Mouse (Mus musculus): Measurements from ENCODE around the gene Vmn1r82. TPM values are rescaled to one million over a fixed set of nuclear protein-coding genes. Genes with fewer than 3 reads are reported as not detected.

Vmn1r82 gene
- not detected for total RNA-seq (2021)
- long read RNA-seq, experiment 1: 0 reads
- long read RNA-seq, experiment 2: 0 reads

- no peak for DNase-seq (ENCODE audit: low spot score in 2 of 2)
These were observed at the start of gene Vmn1r82 for GRCm38 (mm10) chr7:12300130-12300529. Gene Vmn1r82 (plus strand): TSS chr7:12300430.

- DNase-seq (ENCODE audit: low spot score in 2 of 2): no peak
These were observed 32.1 kb upstream of the Vmn1r82 start, which contains the start of gene Vmn1r81 for GRCm38 (mm10) chr7:12268169-12268568. Gene Vmn1r81 (minus strand): TSS chr7:12268269.

GRCm38 (mm10) chr7:12329381-12329780 is 29.2 kb downstream of the Vmn1r82 start, which contains the start of gene Vmn1r83:
Gene Vmn1r83 (minus strand): TSS chr7:12329481.
- DNase-seq (ENCODE audit: low spot score in 2 of 2): no peak

Other genes starting within 250 kb of the Vmn1r82 start
- not detected for gene Vmn1r78, start 150.2 kb upstream of the Vmn1r82 start, total RNA-seq (2021)
- gene Vmn1r79, start 129.2 kb upstream of the Vmn1r82 start, total RNA-seq (2021): 1 to 10 TPM in 1 of 2 experiments, under 1 TPM in 1; 0.78 to 1.0 TPM
- not detected for gene Vmn1r80, start 111.1 kb upstream of the Vmn1r82 start, total RNA-seq (2021)
- not detected for gene Vmn1r81, start 32.2 kb upstream of the Vmn1r82 start, total RNA-seq (2021)
- gene Vmn1r83, start 29.1 kb downstream of the Vmn1r82 start, total RNA-seq (2021): not detected
- gene Vmn1r84, start 68.8 kb downstream of the Vmn1r82 start, total RNA-seq (2021): not detected
- gene Zfp551, start 122.3 kb downstream of the Vmn1r82 start, total RNA-seq (2021): 1 to 10 TPM; 9.5 to 9.6 TPM
- gene Zfp606, start 177.9 kb downstream of the Vmn1r82 start, total RNA-seq (2021): 10 to 100 TPM; 22.6 to 24.5 TPM
- not detected for gene 2900092C05Rik, start 212.1 kb downstream of the Vmn1r82 start, total RNA-seq (2021)